Mouse (Mus musculus): Measurements from ENCODE around the gene Mylk. TPM values are rescaled to one million over a fixed set of nuclear protein-coding genes. Genes with fewer than 3 reads are reported as not detected.

The Mylk gene
- polyA plus RNA-seq, 1 experiment from 2014 or later: 2.8 TPM

- Histone ChIP-seq H3K9ac (replicated peaks; ENCODE audit: low read depth, low read length) (no peak overlapping the region), H3K36me3 (ENCODE audit: control insufficient read depth, insufficient read depth) (no peaks in the 10 kb centered on the region), H3K9me3 (ENCODE audit: control insufficient read depth, low read length) (no peaks in the 10 kb centered on the region), H3K4me2 (ENCODE audit: low read length) (no peak overlapping the region), H3K4me1 (replicated peaks; ENCODE audit: control insufficient read depth, insufficient read depth, low read length) (no peaks in the 10 kb centered on the region), H3K27ac (ENCODE audit: low read length) (no peak overlapping the region), H3K27me3 (replicated peaks; ENCODE audit: control insufficient read depth, insufficient read depth, low read length) (no peaks in the 10 kb centered on the region), H3K4me3 (replicated peaks; ENCODE audit: low read length) (no peak overlapping the region)
- no peak for ATAC-seq
- WGBS: 93% methylated on average over 13 of the region's 13 CpGs
Observed at GRCm38 (mm10) chr16:34986211-34986825, 241.3 kb downstream of the Mylk start.

GRCm38 (mm10) chr16:34991365-34991764, 246.4 kb downstream of the Mylk start:
- H3K36me3 ChIP-seq (ENCODE audit: control insufficient read depth, insufficient read depth): no peaks in the 10 kb centered on the region
- H3K4me3 ChIP-seq (replicated peaks; ENCODE audit: low read length): no peak overlapping the region
- no peak overlapping the region for H3K4me2 ChIP-seq (ENCODE audit: low read length)
- no peak overlapping the region for H3K9ac ChIP-seq (replicated peaks; ENCODE audit: low read depth, low read length)
- ATAC-seq: no peak
- no peak overlapping the region for H3K27ac ChIP-seq (ENCODE audit: low read length)
- H3K9me3 ChIP-seq (ENCODE audit: control insufficient read depth, low read length): no peaks in the 10 kb centered on the region
- peaks cover 4% of the 10 kb centered on the region; the same call in 1 of the 2 replicates for H3K4me1 ChIP-seq (replicated peaks; ENCODE audit: control insufficient read depth, insufficient read depth, low read length)
- 93% methylated on average over 3 of the region's 3 CpGs for whole genome bisulfite sequencing
- no peaks in the 10 kb centered on the region for H3K27me3 ChIP-seq (replicated peaks; ENCODE audit: control insufficient read depth, insufficient read depth, low read length)

- no peaks in the 10 kb centered on the region for H3K27me3 ChIP-seq (replicated peaks; ENCODE audit: control insufficient read depth, insufficient read depth, low read length)
- H3K4me1 ChIP-seq (replicated peaks; ENCODE audit: control insufficient read depth, insufficient read depth, low read length): peaks cover 10% of the 10 kb centered on the region
- H3K36me3 ChIP-seq (ENCODE audit: control insufficient read depth, insufficient read depth): no peaks in the 10 kb centered on the region
- H3K9ac ChIP-seq (replicated peaks; ENCODE audit: low read depth, low read length): no peak overlapping the region
- H3K4me3 ChIP-seq (replicated peaks; ENCODE audit: low read length): no peak overlapping the region
- no peak for ATAC-seq
- WGBS: 79% methylated on average over 5 of the region's 5 CpGs
- no peak overlapping the region for H3K4me2 ChIP-seq (ENCODE audit: low read length)
- H3K9me3 ChIP-seq (ENCODE audit: control insufficient read depth, low read length): no peaks in the 10 kb centered on the region
- no peak overlapping the region for H3K27ac ChIP-seq (ENCODE audit: low read length)
Observed at GRCm38 (mm10) chr16:34992854-34993253, 247.8 kb downstream of the Mylk start.

- no peaks in the 10 kb centered on the region for H3K36me3 ChIP-seq (ENCODE audit: control insufficient read depth, insufficient read depth)
- peaks cover 15% of the 10 kb centered on the region for H3K4me1 ChIP-seq (replicated peaks; ENCODE audit: control insufficient read depth, insufficient read depth, low read length)
- H3K9me3 ChIP-seq (ENCODE audit: control insufficient read depth, low read length): no peaks in the 10 kb centered on the region
- no peak for ATAC-seq
- H3K27ac ChIP-seq (ENCODE audit: low read length): no peak overlapping the region
- no peak overlapping the region for H3K4me2 ChIP-seq (ENCODE audit: low read length)
- H3K9ac ChIP-seq (replicated peaks; ENCODE audit: low read depth, low read length): no peak overlapping the region
- no peaks in the 10 kb centered on the region for H3K27me3 ChIP-seq (replicated peaks; ENCODE audit: control insufficient read depth, insufficient read depth, low read length)
- H3K4me3 ChIP-seq (replicated peaks; ENCODE audit: low read length): no peak overlapping the region
- WGBS: 91% methylated on average over 10 of the region's 10 CpGs
Observed at GRCm38 (mm10) chr16:34993694-34994330, 248.8 kb downstream of the Mylk start.

GRCm38 (mm10) chr16:34994641-34995141, 249.7 kb downstream of the Mylk start:
- H3K4me2 ChIP-seq (ENCODE audit: low read length): no peak overlapping the region
- no peak overlapping the region for H3K9ac ChIP-seq (replicated peaks; ENCODE audit: low read depth, low read length)
- H3K4me1 ChIP-seq (replicated peaks; ENCODE audit: control insufficient read depth, insufficient read depth, low read length): peaks cover 18% of the 10 kb centered on the region
- H3K27ac ChIP-seq (ENCODE audit: low read length): no peak overlapping the region
- H3K9me3 ChIP-seq (ENCODE audit: control insufficient read depth, low read length): no peaks in the 10 kb centered on the region
- no peaks in the 10 kb centered on the region for H3K27me3 ChIP-seq (replicated peaks; ENCODE audit: control insufficient read depth, insufficient read depth, low read length)
- H3K36me3 ChIP-seq (ENCODE audit: control insufficient read depth, insufficient read depth): no peaks in the 10 kb centered on the region
- no peak overlapping the region for H3K4me3 ChIP-seq (replicated peaks; ENCODE audit: low read length)
- ATAC-seq: no peak
- 72% methylated on average over 9 of the region's 9 CpGs for WGBS

- ATAC-seq: 0 out of 2 replicates have a peak, but pooled peaks have one; percentile 41
- Histone ChIP-seq H3K27me3 (replicated peaks; ENCODE audit: control insufficient read depth, insufficient read depth, low read length) (no peaks in the 10 kb centered on the region), H3K9me3 (ENCODE audit: control insufficient read depth, low read length) (no peaks in the 10 kb centered on the region), H3K4me2 (ENCODE audit: low read length) (no peak overlapping the region), H3K4me3 (replicated peaks; ENCODE audit: low read length) (no peak overlapping the region), H3K4me1 (replicated peaks; ENCODE audit: control insufficient read depth, insufficient read depth, low read length) (peaks cover 31% of the 10 kb centered on the region), H3K36me3 (ENCODE audit: control insufficient read depth, insufficient read depth) (no peaks in the 10 kb centered on the region), H3K27ac (ENCODE audit: low read length) (no peak overlapping the region), H3K9ac (replicated peaks; ENCODE audit: low read depth, low read length) (no peak overlapping the region)
- WGBS: 24% methylated on average over 5 of the region's 5 CpGs
Observed at GRCm38 (mm10) chr16:34996133-34996532, 251.1 kb downstream of the Mylk start.

- H3K4me3 ChIP-seq (replicated peaks; ENCODE audit: low read length): no peak overlapping the region
- H3K4me1 ChIP-seq (replicated peaks; ENCODE audit: control insufficient read depth, insufficient read depth, low read length): peaks cover 39% of the 10 kb centered on the region
- no peaks in the 10 kb centered on the region for H3K27me3 ChIP-seq (replicated peaks; ENCODE audit: control insufficient read depth, insufficient read depth, low read length)
- ATAC-seq: no peak
- no peak overlapping the region for H3K4me2 ChIP-seq (ENCODE audit: low read length)
- H3K9ac ChIP-seq (replicated peaks; ENCODE audit: low read depth, low read length): no peak overlapping the region
- H3K9me3 ChIP-seq (ENCODE audit: control insufficient read depth, low read length): no peaks in the 10 kb centered on the region
- no peaks in the 10 kb centered on the region for H3K36me3 ChIP-seq (ENCODE audit: control insufficient read depth, insufficient read depth)
- H3K27ac ChIP-seq (ENCODE audit: low read length): no peak overlapping the region
- WGBS: 71% methylated on average over 4 of the region's 4 CpGs
Observed at GRCm38 (mm10) chr16:34997052-34997451, 252.0 kb downstream of the Mylk start.

- Histone ChIP-seq H3K9me3 (ENCODE audit: control insufficient read depth, low read length) (no peaks in the 10 kb centered on the region), H3K27ac (ENCODE audit: low read length) (no peak overlapping the region), H3K4me3 (replicated peaks; ENCODE audit: low read length) (no peak overlapping the region), H3K4me1 (replicated peaks; ENCODE audit: control insufficient read depth, insufficient read depth, low read length) (peaks cover 39% of the 10 kb centered on the region), H3K27me3 (replicated peaks; ENCODE audit: control insufficient read depth, insufficient read depth, low read length) (no peaks in the 10 kb centered on the region), H3K4me2 (ENCODE audit: low read length) (no peak overlapping the region), H3K9ac (replicated peaks; ENCODE audit: low read depth, low read length) (no peak overlapping the region), H3K36me3 (ENCODE audit: control insufficient read depth, insufficient read depth) (no peaks in the 10 kb centered on the region)
- no peak for ATAC-seq
- 74% methylated on average over 10 of the region's 10 CpGs for WGBS
Observed at GRCm38 (mm10) chr16:34997576-34997975, 252.6 kb downstream of the Mylk start.

GRCm38 (mm10) chr16:34999016-34999415, 254.0 kb downstream of the Mylk start:
- Histone ChIP-seq H3K4me3 (replicated peaks; ENCODE audit: low read length) (no peak overlapping the region), H3K27ac (ENCODE audit: low read length) (no peak overlapping the region), H3K4me2 (ENCODE audit: low read length) (no peak overlapping the region), H3K9ac (replicated peaks; ENCODE audit: low read depth, low read length) (no peak overlapping the region), H3K9me3 (ENCODE audit: control insufficient read depth, low read length) (no peaks in the 10 kb centered on the region), H3K27me3 (replicated peaks; ENCODE audit: control insufficient read depth, insufficient read depth, low read length) (no peaks in the 10 kb centered on the region), H3K4me1 (replicated peaks; ENCODE audit: control insufficient read depth, insufficient read depth, low read length) (peaks cover 39% of the 10 kb centered on the region), H3K36me3 (ENCODE audit: control insufficient read depth, insufficient read depth) (no peaks in the 10 kb centered on the region)
- ATAC-seq: peak; percentile 47
- 48% methylated on average over 3 of the region's 3 CpGs for WGBS
